Mouse (Mus musculus) G1E (cell line): ENCODE measurements around the gene Klf13.

Source experiments
- CTCF ChIP-seq: IDR thresholded peaks from 2 replicates; pipeline ENCODE4 v1.5.1; 2012; ENCODE audit warnings: low read depth, low read length, inconsistent platforms, mixed read lengths
- POLR2AphosphoS5 ChIP-seq: IDR thresholded peaks from 2 replicates; pipeline ENCODE4 v1.6.1; 2012; ENCODE audit warnings: low read depth, low read length, inconsistent platforms; ENCODE audit not compliant: insufficient replicate concordance

GRCm38 (mm10) chr7:63911383-63912233, 27.1 kb downstream of the Klf13 start:
- TF ChIP-seq CTCF = no peak
- TF ChIP-seq POLR2AphosphoS5 = no peak
